Mouse (Mus musculus): ENCODE results near the gene Cyb561d2. TPM values are rescaled to one million over a fixed set of nuclear protein-coding genes. Genes with fewer than 3 reads are reported as not detected.
A peak's percentile ranks its signal among the peaks of the same experiment; 100 is the strongest.
"Not testable (repeated sequence)": the region's sequence is repeated elsewhere in the genome, so short reads cannot be mapped to it uniquely, and the experiment has no call there.

Gene Cyb561d2
- total RNA-seq, 2 experiments from 2014 or later: 16.7 to 27.4 TPM

GRCm38 (mm10) chr9:107572327-107572662 is 30.3 kb upstream of the Cyb561d2 start:
- no peak for DNase-seq

- no peak for DNase-seq
These were observed 29.7 kb upstream of the Cyb561d2 start for GRCm38 (mm10) chr9:107571534-107572326.

GRCm38 (mm10) chr9:107570845-107571244 is 28.9 kb upstream of the Cyb561d2 start:
- no peak for DNase-seq

GRCm38 (mm10) chr9:107570016-107570415 is 28.0 kb upstream of the Cyb561d2 start:
- DNase-seq: no peak

GRCm38 (mm10) chr9:107569270-107569669 is 27.3 kb upstream of the Cyb561d2 start:
- no peak for DNase-seq

- DNase-seq: peak; percentile 91 to 93
These were observed 26.6 kb upstream of the Cyb561d2 start for GRCm38 (mm10) chr9:107568331-107569261.

- DNase-seq: peak; percentile 58 to 79
These were observed 25.8 kb upstream of the Cyb561d2 start, which contains the start of gene Hyal2 for GRCm38 (mm10) chr9:107567702-107568319. Gene Hyal2 (plus strand): TSS chr9:107567945.

GRCm38 (mm10) chr9:107566855-107567254 is 24.9 kb upstream of the Cyb561d2 start:
- DNase-seq: peak; percentile 49 to 52

GRCm38 (mm10) chr9:107566041-107566709 is 24.2 kb upstream of the Cyb561d2 start:
- DNase-seq: peak; percentile 90

- DNase-seq: not testable (repeated sequence)
These were observed 23.6 kb upstream of the Cyb561d2 start for GRCm38 (mm10) chr9:107565556-107565955.

- peak; percentile 96 to 97 for DNase-seq
These were observed 21.1 kb upstream of the Cyb561d2 start, which contains the start of gene Tusc2 for GRCm38 (mm10) chr9:107563029-107563581. Gene Tusc2 (plus strand): TSS chr9:107563255.

- DNase-seq: no peak
These were observed 14.4 kb upstream of the Cyb561d2 start for GRCm38 (mm10) chr9:107556346-107556745.

GRCm38 (mm10) chr9:107555701-107556100 is 13.7 kb upstream of the Cyb561d2 start:
- no peak for DNase-seq

- peak; percentile 67 to 72 for DNase-seq
These were observed 13.1 kb upstream of the Cyb561d2 start for GRCm38 (mm10) chr9:107555031-107555457.

- peak; percentile 94 to 96 for DNase-seq
These were observed 12.4 kb upstream of the Cyb561d2 start for GRCm38 (mm10) chr9:107554319-107554825.

GRCm38 (mm10) chr9:107553541-107554318 is 11.7 kb upstream of the Cyb561d2 start:
- DNase-seq: peak in 1 of 2 experiments; percentile 49

GRCm38 (mm10) chr9:107552690-107553393 is 10.8 kb upstream of the Cyb561d2 start:
- DNase-seq: no peak

- no peak for DNase-seq
These were observed 9.9 kb upstream of the Cyb561d2 start for GRCm38 (mm10) chr9:107551890-107552355.

- peak; percentile 85 for DNase-seq
These were observed 9.3 kb upstream of the Cyb561d2 start, which contains the start of gene Rassf1 for GRCm38 (mm10) chr9:107551117-107551889. Gene Rassf1 (plus strand): TSS chr9:107551555.

Measured in adrenal gland, postnatal 36 days (tissue).